Mouse (Mus musculus) forebrain, embryonic 12.5 days (tissue): ENCODE measurements around the gene Rbx1. TPM values are rescaled to one million over a fixed set of nuclear protein-coding genes. Genes with fewer than 3 reads are reported as not detected.
"Not testable (repeated sequence)": the region's sequence is repeated elsewhere in the genome, so short reads cannot be mapped to it uniquely, and the experiment has no call there.

Source experiments
- ATAC-seq: fragments of 200-750 bp; cut with Nextera tagmentation; 2 replicates; pipeline ENCODE4 v1.8.0; 2017; ENCODE audit warnings: moderate TSS enrichment; ENCODE audit not compliant: low FRiP score
- H3K27ac ChIP-seq: fragments of 300-500 bp; sonication (generic); 2 replicates; pipeline ENCODE4 v1.5.1; 2016; ENCODE audit warnings: mild to moderate bottlenecking
- H3K27me3 ChIP-seq: fragments of 300-500 bp; sonication (generic); 2 replicates; pipeline ENCODE4 v1.6.1; 2016; ENCODE audit warnings: mild to moderate bottlenecking
- H3K36me3 ChIP-seq: fragments of 300-500 bp; sonication (generic); replicated peaks from 2 replicates; pipeline ENCODE4 v1.6.1; 2016; ENCODE audit warnings: mild to moderate bottlenecking
- H3K4me1 ChIP-seq: fragments of 300-500 bp; sonication (generic); 2 replicates; pipeline ENCODE4 v1.6.1; 2016
- H3K4me2 ChIP-seq: fragments of 300-500 bp; sonication (generic); 2 replicates; pipeline ENCODE4 v1.6.1; 2016; ENCODE audit warnings: mild to moderate bottlenecking, moderate library complexity
- H3K4me3 ChIP-seq: fragments of 300-500 bp; sonication (generic); replicated peaks from 2 replicates; pipeline ENCODE4 v1.5.1; 2016; ENCODE audit warnings: mild to moderate bottlenecking
- H3K9ac ChIP-seq: fragments of 300-500 bp; sonication (generic); 2 replicates; pipeline ENCODE4 v1.6.1; 2016; ENCODE audit warnings: mild to moderate bottlenecking
- H3K9me3 ChIP-seq: fragments of 300-500 bp; sonication (generic); 2 replicates; pipeline ENCODE4 v1.6.1; 2016
- WGBS: fragments of 180-500 bp; shearing (Covaris S2); methylation state at CpG from one replicate; pipeline ENCODE4 v1.1.7; 2016; 5-methylcytosine and 5-hydroxymethylcytosine counted together
- polyA plus RNA-seq: library from polyadenylated mRNA; unstranded; fragments of >200 nt; fragmentation: Nextera tagmentation; extraction: Ambion mirVana; gene quantifications from 2 replicates; pipeline ENCODE4 v1.2.1, GENCODE M21; 2016

Gene Rbx1
- polyA plus RNA-seq = 559 and 579 TPM in 2 replicates

- 1% methylated on average over 51 of the region's 62 CpGs for WGBS
- H3K36me3 ChIP-seq = peaks cover 20% of the 10 kb centered on the region
- peak within 1 kb of the TSS; percentile 67 for H3K4me3 ChIP-seq
- H3K27ac ChIP-seq = peak within 1 kb of the TSS; percentile 92
- peak within 1 kb of the TSS; percentile 69 for H3K4me2 ChIP-seq
- peaks cover 19% of the 10 kb centered on the region for H3K4me1 ChIP-seq
- ATAC-seq = peak; percentile 98
- H3K9me3 ChIP-seq = peaks cover 6% of the 10 kb centered on the region; the same call in 1 of the 2 replicates
- peak within 1 kb of the TSS; percentile 68 for H3K9ac ChIP-seq
- no peaks in the 10 kb centered on the region for H3K27me3 ChIP-seq
Observed at GRCm38 (mm10) chr15:81465901-81466737, at the start of gene Rbx1. Gene Rbx1, plus strand, starts transcription at chr15:81466296.

- H3K36me3 ChIP-seq, H3K27ac ChIP-seq, H3K4me1 ChIP-seq, H3K9me3 ChIP-seq, H3K27me3 ChIP-seq: not testable (repeated sequence)
- WGBS = 6% methylated on average over 22 of the region's 22 CpGs
- Histone ChIP-seq H3K9ac (peak overlapping the region; percentile 12; the same call in 1 of the 2 replicates), H3K4me3 (peak overlapping the region; percentile 24), H3K4me2 (peak overlapping the region; percentile 50)
- peak; percentile 61; the same call in 1 of the 2 replicates for ATAC-seq
Observed at GRCm38 (mm10) chr15:81416763-81417310, 49.3 kb upstream of the Rbx1 start.

GRCm38 (mm10) chr15:81418065-81418464, 48.0 kb upstream of the Rbx1 start:
- Histone ChIP-seq H3K27ac (no peak overlapping the region), H3K4me1 (peaks cover 6% of the 10 kb centered on the region; the same call in 1 of the 2 replicates), H3K9me3 (no peaks in the 10 kb centered on the region), H3K4me2 (no peak overlapping the region), H3K4me3 (no peak overlapping the region), H3K36me3 (no peaks in the 10 kb centered on the region), H3K27me3 (no peaks in the 10 kb centered on the region), H3K9ac (no peak overlapping the region)
- over 99% methylated on average over 4 of the region's 4 CpGs for WGBS
- ATAC-seq = no peak

- ATAC-seq = no peak
- Histone ChIP-seq H3K9me3 (no peaks in the 10 kb centered on the region), H3K4me2 (no peak overlapping the region), H3K36me3 (no peaks in the 10 kb centered on the region), H3K27ac (no peak overlapping the region), H3K4me3 (no peak overlapping the region), H3K27me3 (no peaks in the 10 kb centered on the region), H3K4me1 (peaks cover 6% of the 10 kb centered on the region; the same call in 1 of the 2 replicates), H3K9ac (no peak overlapping the region)
- 71% methylated on average over 1 of the region's 1 CpGs for WGBS
Observed at GRCm38 (mm10) chr15:81421454-81421853, 44.6 kb upstream of the Rbx1 start.

- 72% methylated on average over 7 of the region's 7 CpGs for WGBS
- ATAC-seq = no peak
- Histone ChIP-seq H3K27me3 (no peaks in the 10 kb centered on the region), H3K4me2 (no peak overlapping the region), H3K36me3 (peaks cover under 1% of the 10 kb centered on the region; the same call in 1 of the 2 replicates), H3K9ac (no peak overlapping the region), H3K4me1 (no peaks in the 10 kb centered on the region), H3K4me3 (no peak overlapping the region), H3K27ac (no peak overlapping the region), H3K9me3 (no peaks in the 10 kb centered on the region)
Observed at GRCm38 (mm10) chr15:81422156-81422681, 43.9 kb upstream of the Rbx1 start.

GRCm38 (mm10) chr15:81425311-81425710, 40.8 kb upstream of the Rbx1 start:
- Histone ChIP-seq H3K9ac (no peak overlapping the region), H3K36me3 (peaks cover 10% of the 10 kb centered on the region), H3K9me3 (no peaks in the 10 kb centered on the region), H3K27me3 (no peaks in the 10 kb centered on the region), H3K4me3 (no peak overlapping the region), H3K4me1 (no peaks in the 10 kb centered on the region), H3K27ac (no peak overlapping the region), H3K4me2 (no peak overlapping the region)
- 91% methylated on average over 3 of the region's 3 CpGs for WGBS
- ATAC-seq = no peak

- peaks cover 27% of the 10 kb centered on the region for H3K36me3 ChIP-seq
- 88% methylated on average over 2 of the region's 2 CpGs for WGBS
- H3K4me1 ChIP-seq = no peaks in the 10 kb centered on the region
- no peak overlapping the region for H3K27ac ChIP-seq
- no peak overlapping the region for H3K4me2 ChIP-seq
- no peak overlapping the region for H3K9ac ChIP-seq
- no peaks in the 10 kb centered on the region for H3K9me3 ChIP-seq
- H3K27me3 ChIP-seq = no peaks in the 10 kb centered on the region
- no peak overlapping the region for H3K4me3 ChIP-seq
- ATAC-seq = no peak
Observed at GRCm38 (mm10) chr15:81427947-81428346, 38.1 kb upstream of the Rbx1 start.

GRCm38 (mm10) chr15:81431195-81431594, 34.9 kb upstream of the Rbx1 start:
- Histone ChIP-seq H3K4me2 (no peak overlapping the region), H3K36me3 (peaks cover 30% of the 10 kb centered on the region), H3K27me3 (no peaks in the 10 kb centered on the region), H3K27ac (no peak overlapping the region), H3K9me3 (no peaks in the 10 kb centered on the region), H3K4me3 (no peak overlapping the region), H3K4me1 (no peaks in the 10 kb centered on the region), H3K9ac (no peak overlapping the region)
- no peak for ATAC-seq
- 85% methylated on average over 1 of the region's 1 CpGs for WGBS

GRCm38 (mm10) chr15:81438345-81438744, 27.8 kb upstream of the Rbx1 start:
- WGBS = 97% methylated on average over 1 of the region's 1 CpGs
- Histone ChIP-seq H3K27ac (no peak overlapping the region), H3K36me3 (peaks cover 11% of the 10 kb centered on the region; the same call in 1 of the 2 replicates), H3K9ac (no peak overlapping the region), H3K9me3 (no peaks in the 10 kb centered on the region), H3K4me1 (no peaks in the 10 kb centered on the region), H3K27me3 (no peaks in the 10 kb centered on the region), H3K4me2 (no peak overlapping the region), H3K4me3 (no peak overlapping the region)
- no peak for ATAC-seq

GRCm38 (mm10) chr15:81439236-81439635, 26.9 kb upstream of the Rbx1 start:
- Histone ChIP-seq H3K4me3 (no peak overlapping the region), H3K4me1 (no peaks in the 10 kb centered on the region), H3K4me2 (no peak overlapping the region), H3K27ac (no peak overlapping the region), H3K36me3 (peaks cover 11% of the 10 kb centered on the region; the same call in 1 of the 2 replicates), H3K9ac (no peak overlapping the region), H3K9me3 (no peaks in the 10 kb centered on the region), H3K27me3 (no peaks in the 10 kb centered on the region)
- ATAC-seq = no peak

GRCm38 (mm10) chr15:81448463-81448862, 17.6 kb upstream of the Rbx1 start:
- Histone ChIP-seq H3K36me3 (peaks cover 26% of the 10 kb centered on the region), H3K4me3 (no peak overlapping the region), H3K4me1 (no peaks in the 10 kb centered on the region), H3K27me3 (no peaks in the 10 kb centered on the region), H3K27ac (peak overlapping the region; percentile 31; the same call in 1 of the 2 replicates), H3K4me2 (no peak overlapping the region), H3K9me3 (no peaks in the 10 kb centered on the region), H3K9ac (no peak overlapping the region)
- WGBS = 48% methylated on average over 3 of the region's 3 CpGs
- ATAC-seq = peak; percentile 39; the same call in 1 of the 2 replicates

- H3K27ac ChIP-seq = no peak overlapping the region
- peaks cover 2% of the 10 kb centered on the region for H3K36me3 ChIP-seq
- 86% methylated on average over 7 of the region's 7 CpGs for WGBS
- peaks cover 8% of the 10 kb centered on the region for H3K4me1 ChIP-seq
- ATAC-seq = no peak
- no peak overlapping the region for H3K9ac ChIP-seq
- no peaks in the 10 kb centered on the region for H3K27me3 ChIP-seq
- H3K9me3 ChIP-seq = peaks cover 6% of the 10 kb centered on the region; the same call in 1 of the 2 replicates
- H3K4me3 ChIP-seq = no peak overlapping the region
- no peak overlapping the region for H3K4me2 ChIP-seq
Observed at GRCm38 (mm10) chr15:81461523-81461922, 4.6 kb upstream of the Rbx1 start.
